Mouse (Mus musculus): ENCODE measurements around the gene Smyd3.

DNA sequence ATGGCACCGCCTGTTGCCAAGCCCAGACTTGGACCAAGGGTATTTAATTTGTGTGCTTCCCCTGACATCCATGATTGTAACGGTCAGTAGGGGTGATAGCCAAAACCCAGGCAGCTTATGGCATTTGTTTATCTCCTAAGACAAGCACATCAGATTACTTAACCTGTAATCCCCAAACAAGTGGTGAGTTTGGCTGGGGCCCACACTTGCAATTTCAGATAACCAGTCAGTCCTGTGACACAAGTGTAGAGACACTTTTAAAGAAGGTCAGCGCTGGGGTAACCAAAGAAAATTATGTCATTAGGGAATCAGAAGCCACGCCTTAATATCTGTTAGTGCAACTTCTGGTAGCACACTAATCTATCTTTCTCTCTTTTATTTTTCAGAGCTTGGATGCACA is 456.8 kb downstream of the Smyd3 start:
- TF ChIP-seq CTCF (IDR thresholded peaks at IDR 0.05) (no peak), EP300 (IDR thresholded peaks at IDR 0.05; ENCODE audit: insufficient read depth, low read depth, low read length) (no peak)
